Mouse (Mus musculus): ENCODE measurements around the gene Ddah2.

The Ddah2 gene

DNA sequence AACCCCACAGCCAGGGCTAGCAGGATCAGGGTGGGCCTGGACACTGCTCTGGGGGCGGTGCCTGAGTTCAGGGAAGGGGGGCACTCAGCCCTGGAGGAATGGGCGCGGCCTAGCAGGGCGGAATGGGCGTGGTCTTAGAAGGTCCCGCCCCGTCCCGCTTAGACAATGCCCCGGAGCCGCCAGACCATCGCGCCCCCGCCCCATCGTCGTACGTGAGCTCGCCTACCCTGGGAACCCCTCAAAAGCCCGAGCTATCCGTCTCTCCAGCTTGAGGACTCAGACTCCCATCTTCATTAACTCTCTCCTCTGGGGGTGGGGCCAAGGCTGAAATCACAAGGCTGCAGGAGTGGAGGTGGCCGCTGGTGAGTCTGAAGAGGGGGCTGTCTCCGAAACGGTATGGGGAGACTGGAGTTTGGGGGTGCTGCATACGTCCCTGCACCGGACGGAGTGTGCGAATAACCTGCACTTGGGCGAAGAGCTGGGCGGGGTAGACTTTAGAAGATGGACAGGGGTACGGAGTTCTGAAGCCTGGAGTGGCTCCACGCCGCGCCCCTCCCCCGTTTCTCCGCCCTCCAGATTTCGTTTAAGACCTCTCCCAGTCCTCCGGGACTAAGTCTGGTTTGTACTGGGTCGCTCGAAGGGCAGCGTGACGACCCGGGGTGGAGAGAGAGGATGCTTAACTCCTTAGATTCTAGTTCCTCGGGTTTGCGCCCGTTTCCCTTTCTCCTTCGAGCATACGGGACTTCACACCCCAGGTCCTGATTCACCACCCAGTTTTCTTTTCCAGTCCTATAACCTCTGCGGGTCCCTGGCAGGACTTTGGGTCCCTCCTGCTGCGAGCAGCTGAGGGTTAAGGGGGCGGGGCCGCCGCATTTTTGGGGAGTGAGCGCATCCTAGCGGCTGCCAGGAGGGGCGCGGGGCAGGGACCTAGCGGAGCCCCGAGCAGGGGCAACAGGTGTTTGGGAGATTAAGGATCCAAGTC lies at the start of gene Ddah2:
Gene Ddah2 (plus strand): TSS at position 125 of the 982 bp plus-strand sequence.
- DNase-seq: peak; percentile 74

DNA sequence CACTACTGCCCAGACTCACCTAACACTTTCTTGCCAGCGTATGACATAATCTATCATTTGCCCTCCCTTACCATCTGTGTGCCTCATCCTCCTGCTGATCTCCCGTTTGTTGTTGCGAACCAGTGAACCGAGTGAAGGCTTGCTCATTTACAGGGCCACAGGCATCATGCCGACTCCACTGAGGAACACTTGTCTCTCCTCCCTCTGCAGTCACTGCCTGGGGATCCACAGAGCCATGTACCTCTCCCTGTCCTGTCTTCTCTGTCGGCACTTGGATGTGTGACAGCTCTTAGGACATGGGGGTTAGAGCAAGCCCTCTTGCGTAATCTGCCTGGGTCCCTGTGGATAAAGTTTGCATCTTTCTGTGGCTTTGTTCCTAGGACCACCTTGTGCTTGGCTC lies 49.2 kb upstream of the Ddah2 start:
- DNase-seq: no peak

GRCm38 (mm10) chr17:35011440-35011839 lies 47.4 kb upstream of the Ddah2 start:
- DNase-seq: no peak

GRCm38 (mm10) chr17:35012430-35012829 lies 46.4 kb upstream of the Ddah2 start:
- DNase-seq: no peak

DNA sequence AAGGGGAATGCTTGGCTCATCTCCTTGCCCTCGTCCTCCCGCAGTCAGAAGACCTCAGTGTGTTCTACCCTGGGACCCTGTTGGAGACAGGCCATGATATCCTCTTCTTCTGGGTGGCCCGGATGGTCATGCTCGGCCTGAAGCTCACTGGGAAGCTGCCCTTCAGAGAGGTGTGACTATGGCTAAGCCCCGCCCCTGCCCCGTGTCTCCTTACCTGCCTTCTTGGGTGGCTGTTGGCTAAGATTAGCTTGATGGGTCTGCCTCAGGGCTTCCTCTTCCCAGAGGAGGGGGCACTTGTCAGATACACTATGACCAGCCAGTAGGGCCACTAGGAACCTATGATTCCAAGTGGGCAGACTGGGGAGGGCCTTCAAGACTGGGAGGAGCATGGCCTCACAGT lies 45.6 kb upstream of the Ddah2 start:
- DNase-seq: no peak

DNA sequence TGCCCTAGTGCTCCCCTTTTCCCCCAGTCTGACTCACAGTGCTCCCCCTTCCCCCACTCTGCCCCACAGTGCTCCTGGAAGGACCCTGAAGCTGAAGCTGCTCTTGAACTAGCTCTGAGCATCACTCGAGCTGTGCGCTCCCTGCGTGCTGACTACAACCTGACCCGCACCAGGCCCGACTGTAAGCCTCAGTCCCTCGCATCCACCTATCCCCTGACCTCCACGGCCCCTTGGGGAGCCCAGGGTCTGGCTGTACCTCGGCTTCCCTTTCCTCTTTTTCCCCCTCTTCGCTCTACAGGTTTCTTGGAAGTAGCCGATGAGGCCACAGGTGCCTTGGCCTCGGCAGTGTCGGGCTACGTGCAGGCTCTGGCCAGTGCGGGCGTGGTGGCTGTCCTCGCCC lies 43.5 kb upstream of the Ddah2 start:
- DNase-seq: no peak

GRCm38 (mm10) chr17:35016376-35016775 lies 42.5 kb upstream of the Ddah2 start, which contains the start of gene Vwa7:
Gene Vwa7, plus strand, starts transcription at chr17:35016579.
- DNase-seq: no peak

GRCm38 (mm10) chr17:35016791-35017705 lies 41.8 kb upstream of the Ddah2 start:
- no peak for DNase-seq

GRCm38 (mm10) chr17:35017706-35018030 lies 41.2 kb upstream of the Ddah2 start:
- no peak for DNase-seq

DNA sequence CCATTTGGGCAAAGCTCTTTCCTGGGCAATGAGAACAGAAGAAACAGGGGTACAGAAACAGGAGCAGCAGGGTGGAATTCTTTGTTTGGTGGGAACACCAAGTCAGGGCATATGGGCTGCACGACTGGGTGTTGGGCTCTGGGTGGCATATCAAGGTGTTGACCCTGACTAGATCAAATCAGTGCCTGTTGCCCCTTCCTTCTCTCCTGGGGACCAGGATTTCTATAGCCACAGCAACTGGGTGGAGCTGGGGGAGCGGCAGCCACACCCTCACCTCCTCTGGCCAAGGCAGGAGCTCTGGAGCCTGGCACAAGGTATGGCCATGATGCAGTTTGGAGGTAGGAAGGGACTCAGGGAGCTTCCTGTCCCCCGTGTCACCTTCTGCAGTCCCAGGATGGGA lies 40.7 kb upstream of the Ddah2 start:
- no peak for DNase-seq

DNA sequence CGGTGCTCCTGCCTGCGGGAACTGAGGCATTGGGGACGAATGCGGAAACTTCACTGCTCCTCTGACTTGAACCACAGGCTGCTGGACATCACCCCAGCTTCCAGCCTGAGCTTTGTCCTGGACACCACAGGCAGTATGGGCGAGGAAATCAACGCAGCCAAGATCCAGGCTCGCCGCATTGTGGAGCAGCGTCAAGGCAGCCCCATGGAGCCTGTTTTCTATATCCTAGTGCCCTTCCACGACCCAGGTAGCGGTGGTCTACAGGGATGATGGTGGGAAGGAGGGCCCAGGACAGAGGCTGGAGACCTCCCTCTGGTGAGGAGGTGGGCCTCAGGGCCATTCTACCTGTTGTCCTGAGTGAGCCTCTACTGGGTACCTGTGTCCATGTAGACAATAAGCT lies 38.9 kb upstream of the Ddah2 start:
- no peak for DNase-seq

- no peak for DNase-seq
Observed at GRCm38 (mm10) chr17:35020551-35020950, 38.3 kb upstream of the Ddah2 start.

DNA sequence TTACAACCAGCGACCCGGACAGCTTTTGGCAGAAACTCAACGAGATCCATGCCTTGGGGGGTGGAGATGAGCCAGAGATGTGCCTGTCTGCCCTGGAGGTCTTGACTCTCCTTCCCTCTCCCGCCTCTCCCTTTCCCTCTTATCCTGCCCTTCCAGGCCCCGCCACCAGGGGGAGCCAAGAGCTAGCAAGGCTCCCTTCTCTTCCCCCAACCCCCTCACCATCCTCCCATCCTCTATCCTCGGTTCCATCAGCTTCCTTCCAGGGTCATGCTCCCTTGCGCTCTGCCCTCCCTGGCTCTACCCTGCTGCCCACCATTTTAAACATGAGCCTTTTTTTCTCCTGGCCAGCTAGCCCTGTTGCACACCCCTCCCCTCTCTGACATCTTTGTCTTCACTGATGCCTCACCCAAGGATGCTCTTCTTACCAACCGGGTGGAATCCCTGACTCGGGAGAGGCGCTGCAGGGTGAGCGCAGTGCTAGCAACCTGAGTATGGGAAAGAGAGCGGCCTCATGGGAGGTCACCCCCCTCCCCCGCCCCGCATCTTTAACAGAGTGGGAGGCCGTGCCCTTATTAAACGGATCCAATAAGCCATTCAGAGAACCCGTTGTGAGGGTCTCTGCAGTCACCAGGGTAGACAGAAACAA lies 37.5 kb upstream of the Ddah2 start:
- DNase-seq: peak; percentile 73

DNA sequence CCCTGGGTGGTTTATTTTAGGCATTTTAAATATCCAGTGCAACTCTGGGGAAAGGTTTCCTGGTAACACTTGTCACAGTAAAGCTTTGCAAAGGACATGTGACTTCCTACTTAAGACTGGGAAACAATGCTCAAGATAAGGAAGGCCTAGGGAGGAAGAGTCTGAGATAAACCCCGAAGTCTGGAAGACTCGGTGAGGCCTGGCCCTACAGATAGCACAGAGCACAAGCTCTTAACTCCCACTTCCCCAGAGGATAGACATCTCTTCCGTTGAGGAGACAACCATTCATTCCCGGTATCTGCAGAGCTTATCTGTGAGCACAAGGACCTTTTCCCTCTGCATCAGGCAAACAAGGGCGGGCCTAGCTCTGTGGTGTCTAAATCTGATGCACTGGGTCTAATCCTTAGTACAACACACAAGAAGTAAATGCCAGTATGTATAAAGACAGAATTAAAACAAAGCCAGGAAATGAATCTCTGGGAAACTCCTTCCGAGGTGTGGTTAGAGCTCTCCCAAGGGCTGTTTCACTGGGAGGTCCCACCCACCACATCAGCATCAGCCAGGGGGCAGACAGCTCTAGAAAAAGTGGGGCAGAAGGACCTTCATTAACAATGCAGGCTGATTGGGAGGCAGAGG lies 36.9 kb upstream of the Ddah2 start:
- no peak for DNase-seq

DNA sequence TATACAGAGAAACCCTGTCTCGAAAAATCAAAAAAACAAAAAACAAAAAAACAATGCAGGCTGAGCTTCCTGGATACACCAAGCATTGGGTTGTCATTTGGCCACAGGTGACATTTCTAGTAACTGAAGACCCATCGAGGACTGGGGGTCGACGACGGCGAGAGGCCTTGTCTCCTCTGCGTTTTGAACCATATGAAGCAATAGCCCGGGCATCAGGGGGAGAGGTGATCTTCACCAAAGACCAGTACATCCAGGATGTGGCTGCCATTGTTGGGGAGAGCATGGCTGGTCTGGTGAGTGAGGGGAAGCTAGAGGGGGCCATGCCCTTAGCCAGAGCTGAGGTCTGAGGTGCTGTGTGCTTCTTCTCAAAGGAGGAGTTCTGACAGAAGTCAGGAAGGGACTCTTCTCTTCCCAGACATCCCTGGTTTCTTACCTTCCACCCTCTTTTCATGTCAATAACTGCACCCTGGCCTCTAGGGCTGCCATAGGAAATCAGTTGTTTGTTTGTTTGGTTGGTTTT lies 36.2 kb upstream of the Ddah2 start:
- no peak for DNase-seq

DNA sequence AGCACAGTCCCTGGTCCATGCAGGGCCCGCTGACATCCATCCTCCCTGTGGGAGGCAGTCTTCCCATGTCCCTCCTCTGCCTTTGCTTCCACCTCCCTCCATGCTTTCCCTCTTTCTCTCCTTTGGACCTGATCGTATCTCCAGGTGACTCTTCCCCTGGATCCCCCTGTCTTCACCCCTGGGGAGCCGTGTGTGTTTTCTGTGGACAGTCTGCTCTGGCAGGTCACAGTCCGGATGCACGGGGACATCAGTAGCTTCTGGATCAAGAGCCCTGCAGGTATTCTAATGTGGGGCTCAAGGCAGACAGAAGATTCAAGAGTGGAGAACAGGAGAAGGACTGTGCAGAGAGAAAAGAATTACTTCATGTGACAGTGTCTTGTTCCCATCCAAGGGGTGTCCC lies 35.6 kb upstream of the Ddah2 start:
- no peak for DNase-seq

DNA sequence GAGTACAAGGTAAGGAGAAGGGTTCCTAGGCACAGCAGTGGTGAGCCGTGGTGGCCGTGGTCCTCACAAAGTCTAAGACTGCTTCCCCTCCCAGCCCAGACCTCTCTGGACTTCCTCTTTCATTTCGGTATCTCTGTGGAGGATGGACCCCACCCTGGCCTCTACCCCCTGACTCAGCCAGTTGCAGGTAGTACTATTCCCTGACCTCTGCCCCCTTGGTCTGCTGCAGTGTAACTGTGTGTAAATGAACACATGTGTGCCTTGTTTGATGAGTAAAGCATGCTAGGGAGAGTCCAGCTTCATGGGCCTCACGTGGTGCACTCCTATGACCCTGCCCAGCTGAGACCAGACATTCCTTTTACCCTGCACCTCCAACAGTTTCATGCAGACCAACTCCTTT lies 35.1 kb upstream of the Ddah2 start:
- no peak for DNase-seq

GRCm38 (mm10) chr17:35024261-35024660 lies 34.6 kb upstream of the Ddah2 start:
- no peak for DNase-seq

GRCm38 (mm10) chr17:35024691-35025488 lies 33.9 kb upstream of the Ddah2 start:
- DNase-seq: no peak

- no peak for DNase-seq
Observed at GRCm38 (mm10) chr17:35026206-35026605, 32.6 kb upstream of the Ddah2 start.

DNA sequence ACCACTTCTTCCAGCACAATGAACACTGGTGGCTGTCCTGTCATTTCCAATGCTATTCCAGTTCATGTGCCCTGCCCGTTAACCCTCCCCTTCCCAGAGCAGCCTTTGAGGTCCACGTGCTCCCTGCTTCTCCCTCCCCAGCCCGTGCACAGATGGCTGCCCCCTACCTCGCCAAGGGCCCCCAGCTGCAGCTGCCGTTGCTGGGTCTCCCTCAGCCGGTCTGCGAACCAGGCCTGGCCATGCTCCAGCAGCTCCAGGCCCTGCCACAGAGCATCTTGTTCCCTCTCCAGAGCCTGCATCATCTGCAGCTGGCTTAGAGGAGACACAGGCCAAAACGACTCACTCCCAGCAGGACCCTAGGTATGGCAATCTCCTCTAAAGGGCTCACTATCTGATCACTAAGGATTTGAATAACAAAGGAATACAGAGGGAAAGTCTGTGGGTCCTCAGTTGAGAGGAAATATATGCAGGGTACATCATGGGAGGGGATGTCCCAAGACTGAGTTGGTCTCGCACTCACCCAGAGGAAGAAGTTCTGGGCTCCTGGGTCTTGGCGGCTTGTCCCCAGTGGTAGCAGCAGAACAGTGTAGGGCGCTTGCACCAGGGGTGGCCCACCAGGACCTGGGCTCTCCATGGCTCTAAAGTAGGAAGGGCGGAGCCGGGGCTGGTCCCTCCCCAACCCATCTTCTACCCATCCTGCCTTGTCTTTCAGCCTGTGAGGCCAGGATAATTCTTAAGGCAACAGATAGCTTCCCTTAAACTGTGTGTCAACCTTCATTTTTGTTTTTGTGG lies 31.4 kb upstream of the Ddah2 start, which contains the start of gene Sapcd1:
Gene Sapcd1 (minus strand): TSS at position 740 of the 792 bp plus-strand sequence.
- no peak for DNase-seq

All from right cerebral cortex, postnatal 25 days (tissue).